Mouse (Mus musculus) spleen, postnatal 4 days (tissue): ENCODE data around the gene Vkorc1l1.

Source experiments
- DNase-seq, 2 experiments: peaks; one replicate each; pipeline ENCODE4 v3.0.0; 2022; ENCODE audit warnings: low spot score in 2 of 2

Vkorc1l1 gene

GRCm38 (mm10) chr5:129942073-129942939 lies 536 bp downstream of the Vkorc1l1 start:
- peak; percentile 55 to 82 for DNase-seq

DNA sequence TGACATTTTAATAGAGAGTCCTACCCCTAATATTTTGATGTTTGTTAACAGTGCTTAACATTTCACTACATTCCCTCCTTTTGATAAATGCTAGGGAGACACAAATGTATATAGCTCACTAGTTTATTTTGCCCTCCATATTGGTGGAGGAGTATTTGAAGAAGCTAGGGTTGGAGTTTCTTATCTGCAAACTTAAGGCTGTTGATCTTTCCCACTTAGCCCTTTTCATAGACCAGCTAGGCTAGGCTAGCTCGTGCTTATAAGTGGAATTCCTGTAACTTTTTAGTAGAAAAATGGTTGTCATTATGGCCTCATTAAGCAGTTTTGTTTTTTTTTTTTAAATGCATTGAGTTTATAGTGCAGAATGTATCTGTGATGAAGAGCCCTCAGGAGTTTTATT lies 1.6 kb downstream of the Vkorc1l1 start:
- no peak for DNase-seq

DNA sequence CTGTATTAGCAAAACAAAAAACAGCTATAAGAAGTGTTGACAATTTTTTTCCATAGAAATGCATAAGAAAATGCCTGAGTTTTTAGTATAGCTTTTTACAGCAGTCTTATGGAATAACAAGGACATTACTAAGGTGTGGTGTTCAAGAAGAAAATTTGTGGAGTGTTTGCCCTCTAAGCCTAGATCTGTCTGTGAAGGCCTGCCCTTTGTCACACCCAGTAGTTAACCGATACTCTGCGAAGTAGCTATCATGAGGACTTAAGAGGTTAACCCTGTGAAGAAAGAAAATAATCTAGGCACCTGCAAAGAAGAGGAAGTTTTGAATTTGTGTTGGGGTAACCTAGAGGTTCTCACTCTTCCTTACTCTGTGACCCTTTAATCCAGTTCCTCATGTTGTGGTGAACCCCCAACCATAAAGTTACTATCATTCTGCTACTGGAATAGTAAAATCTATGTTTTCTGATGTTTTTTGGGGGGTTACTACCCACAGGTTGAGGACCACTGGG lies 5.8 kb downstream of the Vkorc1l1 start:
- no peak for DNase-seq

DNA sequence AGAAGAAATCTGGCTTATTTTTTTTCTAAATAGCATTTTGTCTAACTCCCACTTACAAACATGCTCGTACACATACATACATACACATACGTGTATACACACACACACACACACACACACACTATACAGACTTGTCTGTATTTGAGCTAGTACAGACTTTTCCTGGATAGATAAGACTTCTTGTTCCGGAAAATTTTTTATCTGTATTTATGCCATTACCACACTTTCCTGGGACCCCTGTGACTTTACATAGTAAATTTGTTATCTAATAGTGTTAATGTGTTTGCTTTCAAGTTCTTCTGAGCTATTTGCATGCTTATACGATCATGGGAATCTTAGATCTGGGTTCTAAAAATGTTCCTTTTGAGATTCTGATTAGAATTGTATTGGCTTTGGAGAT lies 10.4 kb downstream of the Vkorc1l1 start:
- no peak for DNase-seq

DNA sequence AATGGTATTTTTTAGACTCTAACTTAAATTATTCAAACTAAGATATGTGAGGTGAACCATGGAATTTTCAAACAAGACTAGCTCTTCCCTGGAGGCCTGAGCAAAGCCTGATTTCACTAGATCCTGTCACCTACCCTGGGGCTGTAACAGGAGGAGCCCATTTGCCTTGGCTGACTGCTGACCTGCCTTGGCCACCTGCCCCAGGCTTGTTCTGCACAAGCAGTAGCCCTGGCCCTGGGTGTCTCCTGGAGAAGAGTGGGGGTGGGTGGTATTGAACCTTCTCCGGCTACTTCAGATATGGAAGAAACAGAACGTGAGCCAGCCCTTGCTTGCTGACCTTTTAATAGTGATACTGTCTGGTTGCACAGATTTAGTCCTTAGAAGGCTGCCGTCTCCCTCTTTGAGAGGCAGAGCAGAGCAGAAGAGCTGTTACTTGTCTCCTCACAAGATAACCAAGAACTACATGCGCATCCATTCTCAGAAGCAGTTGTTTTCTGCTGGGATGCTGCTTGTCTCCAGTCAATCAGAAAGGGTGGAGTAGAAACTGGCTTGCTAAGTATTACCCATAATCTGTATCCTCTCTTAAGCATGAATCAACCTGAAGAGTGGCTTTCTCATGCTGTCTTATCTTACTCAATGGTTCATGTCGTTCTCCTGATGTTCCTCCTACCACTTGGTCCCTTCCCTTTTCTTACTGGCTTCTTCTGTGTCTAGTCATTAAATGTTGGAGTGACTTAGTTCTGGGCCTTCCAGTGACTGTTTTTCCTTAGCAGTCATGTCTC lies 12.9 kb downstream of the Vkorc1l1 start:
- no peak for DNase-seq

GRCm38 (mm10) chr5:129955792-129956191 lies 14.0 kb downstream of the Vkorc1l1 start:
- DNase-seq: no peak

- DNase-seq: no peak
Observed at GRCm38 (mm10) chr5:129963224-129963623, 21.5 kb downstream of the Vkorc1l1 start.

GRCm38 (mm10) chr5:129966448-129966847 lies 24.7 kb downstream of the Vkorc1l1 start:
- DNase-seq: no peak

DNA sequence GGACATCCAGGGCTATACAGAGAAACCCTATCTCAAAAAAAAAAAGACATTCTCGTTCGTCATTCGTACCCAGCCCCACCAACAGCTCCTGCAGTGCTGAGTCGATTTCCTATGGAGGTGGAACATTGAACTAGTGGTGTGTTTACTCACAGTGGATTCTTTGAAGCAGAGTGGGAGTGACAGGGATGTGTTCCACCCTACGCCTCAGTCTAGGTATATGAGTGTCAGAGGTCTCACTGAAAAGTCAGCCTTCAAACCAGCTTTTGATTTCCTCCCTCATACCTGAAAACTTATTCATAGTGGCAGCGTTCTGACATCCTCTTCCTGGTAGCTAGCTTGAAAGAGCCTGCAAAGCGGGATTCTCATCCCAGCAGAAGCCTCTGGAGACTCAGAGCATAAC lies 26.6 kb downstream of the Vkorc1l1 start:
- DNase-seq: no peak

DNA sequence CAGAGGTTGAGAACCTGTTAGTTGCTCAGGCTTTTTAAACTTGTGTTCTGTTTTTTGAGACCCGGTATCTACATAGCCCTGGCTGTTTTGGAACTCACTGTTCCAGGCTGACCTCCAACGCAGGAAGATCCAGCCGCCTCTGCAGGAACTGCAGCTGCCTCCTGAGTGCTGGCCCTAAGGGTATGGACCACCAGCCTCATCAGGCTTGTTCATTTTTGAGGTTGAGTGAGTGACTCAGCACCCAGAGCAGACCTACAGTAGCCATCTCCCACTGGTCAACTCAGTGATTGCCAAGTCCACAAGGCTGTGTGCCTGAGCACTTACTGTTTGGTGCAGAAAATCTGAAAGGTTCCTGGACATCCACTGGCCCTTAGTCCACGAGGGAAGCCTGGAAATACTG lies 29.7 kb downstream of the Vkorc1l1 start:
- DNase-seq: no peak

GRCm38 (mm10) chr5:129974354-129974753 lies 32.6 kb downstream of the Vkorc1l1 start:
- DNase-seq: no peak

GRCm38 (mm10) chr5:129974866-129975311 lies 33.1 kb downstream of the Vkorc1l1 start:
- DNase-seq: no peak

- no peak for DNase-seq
Observed at GRCm38 (mm10) chr5:129977768-129978167, 36.0 kb downstream of the Vkorc1l1 start.

- DNase-seq: no peak
Observed at GRCm38 (mm10) chr5:129978608-129979007, 36.8 kb downstream of the Vkorc1l1 start.

- DNase-seq: no peak
Observed at GRCm38 (mm10) chr5:129980216-129980615, 38.4 kb downstream of the Vkorc1l1 start.

DNA sequence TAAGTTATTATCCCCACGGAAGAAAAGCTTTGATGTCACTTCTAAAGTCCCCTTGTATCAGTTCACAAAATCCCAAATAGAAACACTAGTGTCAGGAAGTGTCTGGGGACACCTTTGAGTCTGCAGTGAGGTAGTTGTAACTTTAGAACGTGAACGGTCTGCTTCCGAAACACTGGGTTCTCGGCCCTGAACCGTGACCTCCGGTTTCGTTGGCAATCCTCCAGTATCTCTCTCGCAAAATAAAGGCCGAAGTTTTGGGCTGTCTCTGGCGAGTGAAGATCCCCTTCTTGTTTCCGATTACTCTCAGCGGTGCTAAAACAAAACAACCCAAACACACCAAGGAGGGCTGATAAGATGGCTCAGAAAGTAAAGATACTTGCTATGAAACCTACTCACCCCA lies 47.6 kb downstream of the Vkorc1l1 start:
- no peak for DNase-seq

- DNase-seq: no peak
Observed at GRCm38 (mm10) chr5:129991898-129992297, 50.1 kb downstream of the Vkorc1l1 start.

GRCm38 (mm10) chr5:129993374-129993773 lies 51.6 kb downstream of the Vkorc1l1 start:
- no peak for DNase-seq

- DNase-seq: no peak
Observed at GRCm38 (mm10) chr5:129994989-129995388, 53.2 kb downstream of the Vkorc1l1 start.

DNA sequence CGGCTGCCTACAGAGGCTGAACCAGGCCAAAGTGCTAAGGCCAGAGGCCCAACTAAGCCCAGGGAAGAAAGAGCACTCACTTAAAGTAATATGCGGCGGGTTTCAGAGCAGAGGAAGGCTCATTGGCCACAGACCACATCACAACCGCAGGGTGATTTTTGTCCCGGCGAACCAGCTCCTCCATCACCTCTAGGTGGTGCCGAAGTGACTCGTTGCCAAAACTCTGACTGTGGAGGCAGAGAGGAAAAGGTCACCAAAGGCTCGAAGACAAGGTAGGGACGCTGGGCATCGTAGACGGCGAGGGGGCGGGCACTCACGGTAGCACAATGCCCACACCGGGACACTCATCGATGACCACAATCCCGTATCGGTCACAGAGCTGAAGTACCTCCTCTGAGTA lies 55.9 kb downstream of the Vkorc1l1 start:
- no peak for DNase-seq

DNA sequence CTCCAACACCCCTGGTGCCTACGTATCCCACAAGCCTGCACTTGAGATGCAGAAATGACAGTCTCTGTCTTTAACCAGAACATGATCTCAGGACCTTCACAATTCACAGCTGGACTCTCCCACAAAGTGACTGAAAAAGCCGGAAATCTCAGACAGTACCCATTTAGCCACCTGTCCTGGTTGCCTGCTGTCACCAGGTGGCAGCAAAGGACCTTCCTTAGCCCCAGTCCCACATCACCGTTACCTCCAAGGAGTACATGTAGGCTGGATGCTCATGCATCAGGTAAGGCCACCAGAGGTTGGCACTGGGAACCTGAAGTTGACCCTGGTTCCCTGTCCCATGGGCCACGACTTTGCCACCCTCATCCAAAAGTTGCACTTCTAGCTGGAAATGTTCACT lies 57.3 kb downstream of the Vkorc1l1 start:
- peak; percentile 52 to 81 for DNase-seq

DNA sequence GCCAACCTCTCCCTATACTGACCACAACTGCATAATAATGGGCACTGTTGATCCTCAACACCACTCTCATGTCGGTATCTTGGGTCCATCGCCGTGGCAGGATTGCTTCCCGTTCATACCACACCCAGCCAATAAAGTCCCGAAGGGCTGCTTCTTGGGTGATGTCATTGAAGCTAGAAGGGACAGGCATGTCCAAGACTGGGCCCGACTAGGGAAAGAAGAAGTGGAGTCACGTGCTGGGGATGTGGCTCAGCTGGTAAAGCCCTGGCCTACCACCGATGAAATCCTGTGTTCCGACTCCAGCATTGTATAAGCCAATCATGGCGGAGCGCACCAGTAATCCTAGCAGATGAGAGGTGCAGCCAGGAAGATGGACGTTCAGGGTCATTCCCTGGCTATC lies 59.0 kb downstream of the Vkorc1l1 start:
- DNase-seq: no peak
